13 mouse cellular contexts compared by ENCODE assay signal in genomic region chr12:53836031-53836790, GRCm38 (mm10).
A peak's percentile ranks its signal among the peaks of the same experiment; 100 is the strongest.
DNase-seq lines count a peak whose midpoint lies in the region; ATAC-seq and TF ChIP-seq lines count a peak whose summit lies in the region.
"Had no signal": no experiment of that assay in that cellular context is flagged by ENCODE, and none has a peak within 500 bp of the region (broad histone marks: within the 10 kb centered on the region; RNA-seq: fewer than 3 reads in every experiment).

No protein-coding gene starts in this region.

- H3K27me3 ChIP-seq in liver, postnatal 0 days (ENCODE audit: insufficient read depth, low read length): no peaks in the 10 kb centered on the region
- H3K27me3 ChIP-seq in liver, embryonic 14.5 days (ENCODE audit: control insufficient read depth, insufficient read depth, low read length): no peaks in the 10 kb centered on the region
- H3K27me3 ChIP-seq: heart, embryonic 13.5 days; intestine, embryonic 15.5 days had no signal

- DNase-seq in cerebellum, postnatal 14 days: peak; percentile 26 to 55
- DNase-seq in cerebellum, adult 9-10 months: no peak
- DNase-seq in liver: peak; percentile 63
- no peak for DNase-seq in liver, postnatal 0 days
- DNase-seq in brain, embryonic 14.5 days (ENCODE audit: low read depth): peak; percentile 92
- DNase-seq in liver, embryonic 14.5 days (ENCODE audit: low read depth in 3 of 3, low spot score in 3 of 3): no peak
- no peak for DNase-seq in spleen, postnatal 14 days (ENCODE audit: low spot score in 2 of 2)
- no peak for DNase-seq in thymus, postnatal 36 days
- DNase-seq: gastrocnemius, postnatal 14 days; thymus, adult 2 months had no signal

- TF ChIP-seq EP300 in liver, postnatal 0 days (IDR thresholded peaks at IDR 0.05; ENCODE audit: low read depth): no peak
- TF ChIP-seq EP300 in liver, embryonic 14.5 days (IDR thresholded peaks at IDR 0.05; ENCODE audit: low read depth): no peak

- TF ChIP-seq POLR2A in brain, embryonic 14.5 days (IDR thresholded peaks at IDR 0.05; ENCODE audit: borderline replicate concordance, extremely low read depth, insufficient read depth, insufficient read length, poor library complexity, severe bottlenecking): no peak

- no peaks in the 10 kb centered on the region for H3K9me3 ChIP-seq in liver, postnatal 0 days (ENCODE audit: low read length)
- no peaks in the 10 kb centered on the region for H3K9me3 ChIP-seq in liver, embryonic 14.5 days (ENCODE audit: control insufficient read depth, low read length)
- H3K9me3 ChIP-seq: heart, embryonic 13.5 days; intestine, embryonic 15.5 days; lung, embryonic 15.5 days had no signal

- no peak overlapping the region for H3K9ac ChIP-seq in liver, postnatal 0 days (replicated peaks)
- no peak overlapping the region for H3K9ac ChIP-seq in liver, embryonic 14.5 days (replicated peaks)
- H3K9ac ChIP-seq: heart, embryonic 13.5 days; intestine, embryonic 15.5 days; lung, embryonic 15.5 days had no signal

- H3K4me2 ChIP-seq in liver, postnatal 0 days (ENCODE audit: low read depth, low read length): no peak overlapping the region
- no peak overlapping the region for H3K4me2 ChIP-seq in liver, embryonic 14.5 days (ENCODE audit: low read depth)
- H3K4me2 ChIP-seq: heart, embryonic 13.5 days; intestine, embryonic 15.5 days; lung, embryonic 15.5 days had no signal

- ATAC-seq in liver, postnatal 0 days: no peak
- ATAC-seq in liver, embryonic 14.5 days (ENCODE audit: insufficient read depth): no peak
- ATAC-seq: intestine, embryonic 15.5 days had no signal

- 70% methylated on average over 27 of the region's 27 CpGs for WGBS in liver, postnatal 0 days (ENCODE audit: insufficient replicate concordance)
- 74% methylated on average over 27 of the region's 27 CpGs for WGBS in liver, embryonic 14.5 days (ENCODE audit: insufficient replicate concordance)

- H3K27ac ChIP-seq in liver, postnatal 0 days (ENCODE audit: low read depth): no peak overlapping the region
- peak overlapping the region; percentile 94 for H3K27ac ChIP-seq in liver, embryonic 14.5 days
- H3K27ac ChIP-seq: heart, embryonic 13.5 days; intestine, embryonic 15.5 days; lung, embryonic 15.5 days had no signal

- peaks cover 1% of the 10 kb centered on the region; the same call in 1 of the 2 replicates for H3K4me1 ChIP-seq in liver, postnatal 0 days (ENCODE audit: insufficient read depth)
- H3K4me1 ChIP-seq in liver, embryonic 14.5 days (replicated peaks; ENCODE audit: control insufficient read depth in 2 of 2, insufficient read depth in 2 of 2, low read length in 1 of 2): peaks cover 71 to 75% of the 10 kb centered on the region in 2 experiments
- H3K4me1 ChIP-seq: intestine, embryonic 15.5 days; lung, embryonic 15.5 days had no signal

- no peak overlapping the region for H3K4me3 ChIP-seq in liver, postnatal 0 days (ENCODE audit: low read depth, low read length)
- no peak overlapping the region for H3K4me3 ChIP-seq in liver, embryonic 14.5 days (ENCODE audit: insufficient read depth in 1 of 2, low read depth in 2 of 2, low read length in 2 of 2)
- H3K4me3 ChIP-seq: heart, embryonic 13.5 days; intestine, embryonic 15.5 days; lung, embryonic 15.5 days had no signal

- no peaks in the 10 kb centered on the region for H3K36me3 ChIP-seq in liver, postnatal 0 days (replicated peaks; ENCODE audit: insufficient read depth, low read length)
- no peaks in the 10 kb centered on the region for H3K36me3 ChIP-seq in liver, embryonic 14.5 days (replicated peaks; ENCODE audit: control insufficient read depth, insufficient read depth, low read depth)
- H3K36me3 ChIP-seq: heart, embryonic 13.5 days; intestine, embryonic 15.5 days; lung, embryonic 15.5 days had no signal

- TF ChIP-seq CTCF in liver, postnatal 0 days (IDR thresholded peaks at IDR 0.05; ENCODE audit: low read depth): no peak
- no peak for TF ChIP-seq CTCF in brain, embryonic 14.5 days (IDR thresholded peaks at IDR 0.05; ENCODE audit: borderline replicate concordance, extremely low read depth, insufficient read depth, insufficient read length)
- TF ChIP-seq CTCF in liver, embryonic 14.5 days (IDR thresholded peaks at IDR 0.05; ENCODE audit: low read depth): no peak

Comparison
In these comparisons a context has a peak if more than half of its experiments do, and no peak if none do; other contexts are left out.
1. DNase-seq: peak in cerebellum, postnatal 14 days (2 of 2), liver (single experiment) and brain, embryonic 14.5 days (single experiment); none in cerebellum, adult 9-10 months (single experiment), liver, postnatal 0 days (single experiment), liver, embryonic 14.5 days (0 of 3), spleen, postnatal 14 days (0 of 2) and thymus, postnatal 36 days (0 of 2).